Mouse (Mus musculus): ENCODE measurements around the gene Dhx9. TPM values are rescaled to one million over a fixed set of nuclear protein-coding genes. Genes with fewer than 3 reads are reported as not detected.
"Not testable (repeated sequence)": the region's sequence is repeated elsewhere in the genome, so short reads cannot be mapped to it uniquely, and the experiment has no call there.

Dhx9 gene
- polyA plus RNA-seq, 1 experiment: 25.2 TPM

- peak within 1 kb of the TSS; percentile 45 for H3K4me2 ChIP-seq (ENCODE audit: low read depth)
- no peak within 1 kb of the TSS for H3ac ChIP-seq (ENCODE audit: control insufficient read depth, insufficient read length)
- H3K79me2 ChIP-seq (ENCODE audit: control insufficient read depth, insufficient read depth): no peaks in the 10 kb centered on the region
- TF ChIP-seq TCF3 (IDR thresholded peaks at IDR 0.05; ENCODE audit: insufficient read length, low read depth) (no peak), MYOG (IDR thresholded peaks at IDR 0.05; ENCODE audit: control insufficient read depth in 1 of 3, insufficient read depth in 1 of 3, insufficient read length in 2 of 3, low read depth in 2 of 3) (peak in 1 of 3 experiments; percentile 2), POLR2AphosphoS2 (IDR thresholded peaks at IDR 0.05; ENCODE audit: insufficient read length, low read depth) (no peak), REST (IDR thresholded peaks at IDR 0.05; ENCODE audit: insufficient read depth, insufficient read length) (no peak)
- no peak within 1 kb of the TSS for H3K4me3 ChIP-seq
- H3K27me3 ChIP-seq (ENCODE audit: control insufficient read depth, insufficient read depth, insufficient read length): peaks cover 12% of the 10 kb centered on the region
- no peaks in the 10 kb centered on the region for H3K36me3 ChIP-seq (ENCODE audit: control insufficient read depth, insufficient read depth)
Measured at GRCm38 (mm10) chr1:153424770-153425584, 62.5 kb downstream of the Dhx9 start, which contains the start of gene Shcbp1l. TSS of gene Shcbp1l (plus strand) at chr1:153425162.

- Histone ChIP-seq H3K79me2 (ENCODE audit: control insufficient read depth, insufficient read depth) (no peaks in the 10 kb centered on the region), H3ac (ENCODE audit: control insufficient read depth, insufficient read length) (no peak overlapping the region), H3K4me2 (ENCODE audit: low read depth) (no peak overlapping the region), H3K36me3 (ENCODE audit: control insufficient read depth, insufficient read depth) (no peaks in the 10 kb centered on the region), H3K4me3 (no peak overlapping the region), H3K27me3 (ENCODE audit: control insufficient read depth, insufficient read depth, insufficient read length) (peaks cover 12% of the 10 kb centered on the region)
- TF ChIP-seq TCF3 (IDR thresholded peaks at IDR 0.05; ENCODE audit: insufficient read length, low read depth): no peak
- TF ChIP-seq REST (IDR thresholded peaks at IDR 0.05; ENCODE audit: insufficient read depth, insufficient read length): no peak
- no peak for TF ChIP-seq MYOG (IDR thresholded peaks at IDR 0.05; ENCODE audit: control insufficient read depth in 1 of 3, insufficient read depth in 1 of 3, insufficient read length in 2 of 3, low read depth in 2 of 3)
- TF ChIP-seq SRF (IDR thresholded peaks at IDR 0.05; ENCODE audit: control insufficient read depth, insufficient read length, low read depth): no peak
- no peak for TF ChIP-seq MAX (IDR thresholded peaks at IDR 0.05; ENCODE audit: low read depth)
- no peak for TF ChIP-seq POLR2A (IDR thresholded peaks at IDR 0.05; ENCODE audit: insufficient read length, low read depth)
- no peak for TF ChIP-seq CEBPB (IDR thresholded peaks at IDR 0.05; ENCODE audit: insufficient read depth, poor library complexity, severe bottlenecking)
- no peak for TF ChIP-seq MYOD1 (IDR thresholded peaks at IDR 0.05; ENCODE audit: control insufficient read depth in 1 of 3, insufficient read length in 2 of 3, low read depth in 2 of 3)
- no peak for TF ChIP-seq USF1 (IDR thresholded peaks at IDR 0.05; ENCODE audit: low read depth)
- no peak for TF ChIP-seq E2F4 (IDR thresholded peaks at IDR 0.05; ENCODE audit: insufficient read depth)
- TF ChIP-seq POLR2AphosphoS2 (IDR thresholded peaks at IDR 0.05; ENCODE audit: insufficient read length, low read depth): no peak
- TF ChIP-seq TCF12 (IDR thresholded peaks at IDR 0.05; ENCODE audit: insufficient read depth, poor library complexity, severe bottlenecking): no peak
Measured at GRCm38 (mm10) chr1:153424271-153424670, 63.2 kb downstream of the Dhx9 start.

DNA sequence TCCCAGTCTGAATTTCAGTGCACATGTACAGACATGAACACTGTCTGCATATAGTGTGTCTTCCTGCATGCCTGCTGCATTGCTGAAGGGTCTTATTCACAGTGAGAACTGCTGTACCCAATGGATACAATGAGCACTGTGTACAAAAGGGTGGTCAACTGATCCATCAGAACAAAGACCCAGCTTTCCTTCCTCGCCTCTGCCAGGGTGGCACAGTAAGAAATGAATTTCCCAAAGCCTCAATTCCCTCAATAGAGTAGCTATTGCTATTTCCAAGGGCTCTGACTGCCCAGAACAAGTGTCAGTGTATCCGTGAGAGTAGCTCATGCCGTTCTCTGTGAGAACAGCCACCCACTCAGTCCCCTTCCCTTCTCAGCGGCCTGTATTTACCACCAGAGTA, 69.7 kb downstream of the Dhx9 start:
- not testable (repeated sequence) for H3K79me2 ChIP-seq (ENCODE audit: control insufficient read depth, insufficient read depth); H3K4me3 ChIP-seq; H3K4me2 ChIP-seq (ENCODE audit: low read depth); H3K36me3 ChIP-seq (ENCODE audit: control insufficient read depth, insufficient read depth); H3ac ChIP-seq (ENCODE audit: control insufficient read depth, insufficient read length); H3K27me3 ChIP-seq (ENCODE audit: control insufficient read depth, insufficient read depth, insufficient read length)

DNA sequence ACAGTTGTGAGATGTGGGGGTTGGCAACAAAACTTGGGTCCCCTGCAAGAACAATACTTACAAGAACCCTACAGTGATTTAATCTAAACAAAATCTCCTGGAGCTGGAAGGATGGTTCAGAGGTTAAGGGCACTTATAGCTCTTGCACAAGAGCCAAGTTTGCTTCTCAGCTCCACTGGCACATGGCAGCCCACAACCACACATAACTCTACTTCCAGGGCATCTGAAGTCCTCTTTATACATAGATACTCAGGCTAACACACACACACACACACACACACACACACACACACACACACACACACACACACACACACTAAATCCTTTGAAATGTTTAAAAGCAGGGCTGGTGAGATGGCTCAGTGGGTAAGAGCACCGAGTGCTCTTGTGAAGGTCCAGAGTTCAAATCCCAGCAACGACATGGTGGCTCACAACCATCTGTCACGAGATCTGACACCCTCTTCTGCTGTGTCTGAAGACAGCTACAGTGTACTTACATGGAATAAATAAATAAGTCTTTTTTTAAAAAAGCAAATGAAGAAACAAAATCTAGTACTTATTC, 71.1 kb downstream of the Dhx9 start:
- H3K27me3 ChIP-seq (ENCODE audit: control insufficient read depth, insufficient read depth, insufficient read length); H3ac ChIP-seq (ENCODE audit: control insufficient read depth, insufficient read length); H3K36me3 ChIP-seq (ENCODE audit: control insufficient read depth, insufficient read depth); H3K4me3 ChIP-seq; H3K4me2 ChIP-seq (ENCODE audit: low read depth); H3K79me2 ChIP-seq (ENCODE audit: control insufficient read depth, insufficient read depth): not testable (repeated sequence)

DNA sequence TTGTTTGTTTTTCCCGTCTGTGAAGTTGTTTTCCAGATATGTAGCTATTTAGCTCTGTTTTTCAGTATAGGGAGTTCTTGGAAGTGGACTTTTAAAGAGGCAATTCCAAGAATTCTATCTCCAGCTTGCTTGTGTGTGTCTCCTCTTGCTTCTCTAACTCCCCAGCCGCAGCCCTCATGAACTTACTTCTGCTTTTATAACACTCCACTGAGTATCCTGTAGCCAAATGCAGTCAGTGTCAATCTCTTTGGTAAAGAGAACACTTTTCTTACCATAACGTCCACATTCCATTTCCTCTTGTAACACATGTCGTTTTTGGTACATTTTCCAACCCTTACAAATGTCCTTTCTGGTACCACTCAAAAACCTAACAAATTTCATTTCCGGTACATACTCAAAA, 71.7 kb downstream of the Dhx9 start:
- H3K4me3 ChIP-seq; H3K4me2 ChIP-seq (ENCODE audit: low read depth); H3ac ChIP-seq (ENCODE audit: control insufficient read depth, insufficient read length); H3K79me2 ChIP-seq (ENCODE audit: control insufficient read depth, insufficient read depth); H3K36me3 ChIP-seq (ENCODE audit: control insufficient read depth, insufficient read depth); H3K27me3 ChIP-seq (ENCODE audit: control insufficient read depth, insufficient read depth, insufficient read length): not testable (repeated sequence)

DNA sequence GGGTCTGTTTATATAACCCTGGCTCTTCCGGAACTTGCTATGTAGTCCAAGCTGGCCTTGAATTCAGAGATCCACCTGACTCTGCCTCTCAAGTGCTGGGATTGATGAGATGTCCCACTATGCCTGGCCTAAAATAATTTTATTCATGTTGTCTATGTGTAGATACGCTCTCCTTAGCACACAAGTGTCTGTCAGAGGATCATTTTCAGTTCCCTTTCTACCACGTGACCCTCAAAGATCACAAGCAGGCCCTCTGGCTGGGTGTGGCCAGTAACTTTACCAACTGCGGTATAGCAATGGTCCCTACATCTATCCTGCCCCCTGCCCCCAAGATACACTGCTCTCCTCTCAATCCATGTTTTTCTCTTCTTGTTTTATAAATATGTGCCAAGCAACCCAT, 72.5 kb downstream of the Dhx9 start:
- Histone ChIP-seq H3K4me2 (ENCODE audit: low read depth) (no peak overlapping the region), H3K36me3 (ENCODE audit: control insufficient read depth, insufficient read depth) (no peaks in the 10 kb centered on the region), H3K79me2 (ENCODE audit: control insufficient read depth, insufficient read depth) (no peaks in the 10 kb centered on the region), H3K4me3 (no peak overlapping the region), H3ac (ENCODE audit: control insufficient read depth, insufficient read length) (no peak overlapping the region), H3K27me3 (ENCODE audit: control insufficient read depth, insufficient read depth, insufficient read length) (no peaks in the 10 kb centered on the region)
- no peak for TF ChIP-seq CEBPB (IDR thresholded peaks at IDR 0.05; ENCODE audit: insufficient read depth, poor library complexity, severe bottlenecking)
- TF ChIP-seq E2F4 (IDR thresholded peaks at IDR 0.05; ENCODE audit: insufficient read depth): no peak
- no peak for TF ChIP-seq TCF12 (IDR thresholded peaks at IDR 0.05; ENCODE audit: insufficient read depth, poor library complexity, severe bottlenecking)
- TF ChIP-seq MYOG (IDR thresholded peaks at IDR 0.05; ENCODE audit: control insufficient read depth in 1 of 3, insufficient read depth in 1 of 3, insufficient read length in 2 of 3, low read depth in 2 of 3): no peak
- no peak for TF ChIP-seq TCF3 (IDR thresholded peaks at IDR 0.05; ENCODE audit: insufficient read length, low read depth)
- TF ChIP-seq POLR2A (IDR thresholded peaks at IDR 0.05; ENCODE audit: insufficient read length, low read depth): no peak
- no peak for TF ChIP-seq MAX (IDR thresholded peaks at IDR 0.05; ENCODE audit: low read depth)
- TF ChIP-seq MYOD1 (IDR thresholded peaks at IDR 0.05; ENCODE audit: control insufficient read depth in 1 of 3, insufficient read length in 2 of 3, low read depth in 2 of 3): no peak
- no peak for TF ChIP-seq POLR2AphosphoS2 (IDR thresholded peaks at IDR 0.05; ENCODE audit: insufficient read length, low read depth)
- TF ChIP-seq REST (IDR thresholded peaks at IDR 0.05; ENCODE audit: insufficient read depth, insufficient read length): no peak
- TF ChIP-seq USF1 (IDR thresholded peaks at IDR 0.05; ENCODE audit: low read depth): no peak
- TF ChIP-seq SRF (IDR thresholded peaks at IDR 0.05; ENCODE audit: control insufficient read depth, insufficient read length, low read depth): no peak

- H3K4me2 ChIP-seq (ENCODE audit: low read depth); H3K4me3 ChIP-seq; H3ac ChIP-seq (ENCODE audit: control insufficient read depth, insufficient read length); H3K27me3 ChIP-seq (ENCODE audit: control insufficient read depth, insufficient read depth, insufficient read length); H3K79me2 ChIP-seq (ENCODE audit: control insufficient read depth, insufficient read depth); H3K36me3 ChIP-seq (ENCODE audit: control insufficient read depth, insufficient read depth): not testable (repeated sequence)
Measured at GRCm38 (mm10) chr1:153414114-153414723, 73.2 kb downstream of the Dhx9 start.

DNA sequence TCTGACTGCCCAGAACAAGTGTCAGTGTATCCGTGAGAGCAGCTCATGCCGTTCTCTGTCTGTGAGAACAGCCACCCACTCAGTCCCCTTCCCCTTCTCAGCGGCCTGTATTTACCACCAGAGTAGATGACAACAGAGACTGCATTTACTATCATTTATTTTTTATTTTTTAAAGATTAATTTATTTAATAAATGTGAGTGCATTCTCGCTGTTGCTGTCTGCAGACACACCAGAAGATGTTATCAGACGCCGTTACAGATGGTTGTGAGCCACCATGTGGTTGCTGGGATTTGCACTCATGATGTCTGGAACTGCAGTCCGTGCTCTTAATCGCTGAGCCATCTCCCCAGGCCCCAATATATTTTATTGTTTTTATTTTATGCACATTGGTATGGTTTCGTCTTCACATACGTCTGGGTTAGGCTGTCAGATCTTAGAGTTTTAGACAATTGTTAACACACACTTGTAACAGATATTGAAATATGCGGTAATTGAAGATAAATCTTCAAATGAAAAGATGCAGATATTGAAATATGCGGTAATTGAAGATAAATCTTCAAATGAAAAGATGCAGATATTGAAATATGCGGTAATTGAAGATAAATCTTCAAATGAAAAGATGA, 74.0 kb downstream of the Dhx9 start:
- not testable (repeated sequence) for H3K27me3 ChIP-seq (ENCODE audit: control insufficient read depth, insufficient read depth, insufficient read length); H3K79me2 ChIP-seq (ENCODE audit: control insufficient read depth, insufficient read depth); H3K4me2 ChIP-seq (ENCODE audit: low read depth); H3K4me3 ChIP-seq; H3K36me3 ChIP-seq (ENCODE audit: control insufficient read depth, insufficient read depth); H3ac ChIP-seq (ENCODE audit: control insufficient read depth, insufficient read length)
